Mouse (Mus musculus) bone marrow, adult 2 months (tissue): Measurements from ENCODE around the gene Medag.

Experiments
- CTCF ChIP-seq: fragments of 200-500 bp; IDR thresholded peaks from 2 replicates; pipeline ENCODE4 v1.5.1; 2011; ENCODE audit warnings: low read length, control low read depth; ENCODE audit not compliant: control insufficient read depth, insufficient read depth
- POLR2A ChIP-seq: fragments of 200-500 bp; IDR thresholded peaks from 2 replicates; pipeline ENCODE4 v1.6.1; 2011; ENCODE audit warnings: low read depth, mild to moderate bottlenecking, control low read depth, low read length, borderline replicate concordance; ENCODE audit not compliant: control insufficient read depth

DNA sequence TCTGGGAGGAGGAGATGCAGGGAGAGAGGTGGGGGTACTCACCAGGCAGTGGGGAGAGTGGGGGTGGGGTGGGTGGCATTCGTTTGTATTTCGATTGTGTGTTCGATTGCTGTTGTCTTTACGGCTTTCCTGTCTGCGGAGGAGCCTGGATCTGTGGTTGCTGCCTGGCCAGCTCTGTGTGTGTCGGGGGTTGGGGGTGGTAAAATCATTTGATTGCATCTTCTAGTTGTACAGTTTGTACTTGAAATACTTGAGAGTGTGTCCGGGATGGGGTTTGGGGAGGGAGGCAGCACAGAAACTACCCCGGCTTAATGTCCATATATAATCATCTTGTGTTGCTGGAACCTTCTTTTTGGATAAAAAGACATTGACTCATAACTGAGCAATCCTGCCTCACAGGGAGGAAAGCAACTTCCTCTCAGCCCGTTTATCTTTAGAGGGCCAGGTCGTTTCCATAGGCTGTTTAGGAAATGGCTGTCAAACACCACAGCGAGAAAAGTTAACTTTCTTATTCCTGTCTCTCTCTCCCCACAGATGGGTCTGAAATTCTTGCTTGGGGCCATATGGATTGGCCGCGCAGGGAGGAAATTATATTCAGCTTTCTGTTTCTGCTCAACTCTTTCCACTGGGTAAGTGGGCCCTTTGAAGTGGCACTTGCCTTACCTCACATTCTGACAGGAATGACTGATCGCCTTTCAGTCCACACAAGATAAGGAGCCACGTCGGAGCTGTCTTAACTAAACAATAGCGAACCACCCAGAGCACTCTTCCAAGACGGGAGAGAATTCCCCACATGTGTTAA is 19.8 kb upstream of the Medag start:
- TF ChIP-seq CTCF (no peak), POLR2A (no peak)
